Mouse (Mus musculus): ENCODE results near the gene Rufy4. TPM values are rescaled to one million over a fixed set of nuclear protein-coding genes. Genes with fewer than 3 reads are reported as not detected.

The Rufy4 gene
- total RNA-seq, 4 experiments from 2014 or later = 0.52 to 1.8 (median 1.3) TPM

DNA sequence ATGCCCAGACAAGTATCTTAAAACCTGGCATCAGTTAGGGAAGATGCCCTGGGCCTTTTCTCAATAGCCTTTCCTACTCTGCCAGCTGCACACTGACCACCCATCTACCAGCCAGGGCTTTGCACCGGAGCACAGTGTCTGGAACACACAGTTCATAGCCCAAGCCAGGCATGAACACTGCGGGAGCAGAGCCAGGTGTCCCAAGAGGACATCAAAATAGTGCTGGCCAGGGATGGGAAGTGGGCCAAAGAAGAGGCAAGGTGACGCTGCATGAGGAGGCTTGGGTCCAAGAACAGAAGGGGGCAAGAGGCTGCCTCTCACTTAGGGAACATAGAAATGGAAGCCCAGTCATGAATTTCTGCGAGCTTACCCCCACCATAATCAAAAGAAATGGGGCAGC, 19.7 kb upstream of the Rufy4 start:
- peak; percentile 71 for DNase-seq (ENCODE audit: low spot score)

GRCm38 (mm10) chr1:74106214-74106613, 19.1 kb upstream of the Rufy4 start:
- no peak for DNase-seq (ENCODE audit: low spot score)

DNA sequence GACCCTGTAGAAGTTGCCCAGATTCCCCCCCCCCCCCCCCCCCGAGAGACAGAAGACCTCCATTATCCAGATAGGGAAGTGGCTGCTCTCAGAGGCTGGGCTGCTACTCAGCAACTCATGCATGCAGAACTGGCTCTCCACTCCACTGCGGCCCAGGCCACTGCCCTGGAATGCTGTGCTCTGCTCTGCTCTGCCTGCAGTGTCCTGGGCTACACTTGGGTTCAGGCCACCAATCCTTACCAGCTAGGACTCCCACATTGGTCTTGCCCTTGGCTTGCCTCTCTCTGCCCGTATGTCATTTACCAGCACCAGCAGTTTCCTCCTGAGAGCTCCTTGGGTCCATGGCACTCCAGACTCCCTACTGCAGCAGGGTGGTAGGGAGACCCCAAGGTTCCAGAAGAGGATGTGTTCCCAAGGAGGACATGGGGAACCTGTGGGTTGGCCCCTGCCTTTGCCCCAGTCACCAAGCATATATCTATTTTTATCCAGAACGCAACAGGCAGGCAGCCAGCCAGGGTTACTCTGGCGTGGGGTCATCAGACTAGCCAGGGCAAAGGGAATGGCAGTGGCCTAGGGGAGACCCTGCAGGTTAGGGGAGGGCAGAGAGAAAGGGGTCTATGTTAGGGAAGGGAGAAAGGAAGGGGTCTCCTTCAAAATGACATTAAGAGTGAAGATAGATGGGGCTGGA, 17.3 kb upstream of the Rufy4 start:
- no peak for DNase-seq (ENCODE audit: low spot score)

DNA sequence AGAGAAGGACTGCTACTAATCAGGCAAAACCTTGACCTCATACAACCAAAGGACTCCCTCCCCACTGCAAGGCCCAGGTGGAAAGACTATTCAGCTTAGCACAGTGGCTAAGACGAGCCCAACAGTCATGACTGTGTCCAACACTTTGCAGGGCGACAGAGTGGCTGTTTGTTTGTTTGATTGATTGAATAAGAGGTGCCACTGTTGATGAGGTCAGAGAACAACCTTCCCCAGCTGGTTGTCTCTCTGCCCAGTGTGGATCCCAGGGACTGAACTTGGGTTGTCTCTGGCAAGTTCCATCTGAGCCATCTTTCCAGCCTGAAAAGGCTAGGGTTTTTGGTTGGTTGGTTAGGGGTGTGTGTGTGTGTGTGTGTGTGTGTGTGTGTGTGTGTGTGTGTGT, 15.7 kb upstream of the Rufy4 start:
- no peak for DNase-seq (ENCODE audit: low spot score)

DNA sequence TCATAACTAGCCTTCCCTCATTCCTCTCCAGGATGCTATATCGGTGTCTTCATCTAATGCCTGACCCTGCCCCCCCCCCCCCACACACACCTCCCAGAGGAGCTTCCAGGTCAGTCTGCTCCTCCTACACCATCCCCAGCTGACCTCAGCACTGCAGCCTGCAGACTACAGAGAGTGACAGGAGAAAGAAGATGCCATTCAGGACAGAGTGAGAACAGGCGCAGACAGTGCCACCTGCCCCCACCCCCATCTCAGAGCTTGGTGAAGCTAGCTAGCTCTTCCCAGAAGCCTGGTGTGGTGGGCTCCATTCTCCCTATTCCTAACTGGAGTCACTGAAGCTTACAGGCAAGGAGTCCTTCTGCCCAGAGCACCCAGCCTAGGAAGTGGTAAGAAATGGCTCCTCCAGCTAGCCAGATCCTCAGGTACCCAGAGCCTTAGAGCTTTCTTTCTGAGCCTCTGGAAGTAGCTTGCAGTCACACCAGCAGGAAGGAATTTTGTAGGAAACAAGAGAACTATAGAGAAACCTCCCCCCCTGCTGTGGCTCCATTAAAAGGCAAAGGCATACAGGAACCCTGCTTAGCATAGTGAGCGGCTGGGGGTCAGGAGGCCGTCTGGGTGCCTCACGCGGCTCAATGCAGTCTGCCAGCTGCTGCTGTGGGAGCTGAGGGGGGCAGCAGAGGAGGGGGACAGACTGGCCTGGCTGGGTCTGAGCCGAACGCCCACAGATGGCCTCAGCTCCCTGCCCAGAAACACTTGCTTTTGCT, 14.2 kb upstream of the Rufy4 start:
- no peak for DNase-seq (ENCODE audit: low spot score)

DNA sequence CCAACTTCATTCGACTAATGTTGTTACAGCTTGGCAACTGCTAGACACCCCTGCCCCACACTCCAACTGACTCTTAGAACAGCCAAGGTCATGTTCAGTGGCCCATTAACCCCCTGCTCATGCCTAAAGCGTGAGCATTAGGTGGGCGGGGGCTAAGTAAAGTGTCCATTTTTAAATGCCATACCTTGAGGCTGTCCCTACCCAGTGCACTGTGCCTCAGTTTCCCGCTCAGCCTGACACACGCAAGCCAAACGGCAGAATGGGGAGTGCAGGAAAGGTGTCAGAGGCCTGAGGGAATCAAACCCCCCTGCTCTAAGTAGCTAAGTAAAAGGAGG, 13.7 kb upstream of the Rufy4 start:
- DNase-seq (ENCODE audit: low spot score) = no peak

- DNase-seq (ENCODE audit: low spot score) = no peak
Measured at GRCm38 (mm10) chr1:74113071-74113470, 12.3 kb upstream of the Rufy4 start.

- DNase-seq (ENCODE audit: low spot score) = peak; percentile 48
Measured at GRCm38 (mm10) chr1:74117876-74118275, 7.5 kb upstream of the Rufy4 start.

- no peak for DNase-seq (ENCODE audit: low spot score)
Measured at GRCm38 (mm10) chr1:74119115-74119514, 6.2 kb upstream of the Rufy4 start.

DNA sequence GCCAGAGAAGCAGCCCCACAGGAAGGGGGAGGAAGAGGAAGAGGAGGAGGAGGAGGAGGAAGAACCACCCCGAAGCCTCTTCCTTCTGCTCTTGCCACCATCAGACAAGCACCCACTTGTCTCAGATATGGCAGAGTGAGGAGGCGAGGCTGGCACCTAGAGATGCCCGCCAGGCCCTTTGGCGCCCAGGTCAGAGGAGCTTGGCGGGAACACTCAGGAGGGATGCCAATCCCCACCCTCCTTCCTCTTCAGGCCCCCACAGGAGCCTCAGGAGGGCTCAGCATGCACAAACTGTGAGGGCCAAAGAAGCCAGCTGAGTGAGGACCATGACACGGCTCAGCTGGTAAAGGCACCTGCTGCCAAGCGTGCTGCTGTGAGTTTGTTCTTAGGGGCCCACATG, 4.2 kb upstream of the Rufy4 start:
- no peak for DNase-seq (ENCODE audit: low spot score)

- peak; percentile 38 for DNase-seq (ENCODE audit: low spot score)
Measured at GRCm38 (mm10) chr1:74121821-74122576, 3.3 kb upstream of the Rufy4 start.

- no peak for DNase-seq (ENCODE audit: low spot score)
Measured at GRCm38 (mm10) chr1:74123215-74123614, 2.1 kb upstream of the Rufy4 start.

DNA sequence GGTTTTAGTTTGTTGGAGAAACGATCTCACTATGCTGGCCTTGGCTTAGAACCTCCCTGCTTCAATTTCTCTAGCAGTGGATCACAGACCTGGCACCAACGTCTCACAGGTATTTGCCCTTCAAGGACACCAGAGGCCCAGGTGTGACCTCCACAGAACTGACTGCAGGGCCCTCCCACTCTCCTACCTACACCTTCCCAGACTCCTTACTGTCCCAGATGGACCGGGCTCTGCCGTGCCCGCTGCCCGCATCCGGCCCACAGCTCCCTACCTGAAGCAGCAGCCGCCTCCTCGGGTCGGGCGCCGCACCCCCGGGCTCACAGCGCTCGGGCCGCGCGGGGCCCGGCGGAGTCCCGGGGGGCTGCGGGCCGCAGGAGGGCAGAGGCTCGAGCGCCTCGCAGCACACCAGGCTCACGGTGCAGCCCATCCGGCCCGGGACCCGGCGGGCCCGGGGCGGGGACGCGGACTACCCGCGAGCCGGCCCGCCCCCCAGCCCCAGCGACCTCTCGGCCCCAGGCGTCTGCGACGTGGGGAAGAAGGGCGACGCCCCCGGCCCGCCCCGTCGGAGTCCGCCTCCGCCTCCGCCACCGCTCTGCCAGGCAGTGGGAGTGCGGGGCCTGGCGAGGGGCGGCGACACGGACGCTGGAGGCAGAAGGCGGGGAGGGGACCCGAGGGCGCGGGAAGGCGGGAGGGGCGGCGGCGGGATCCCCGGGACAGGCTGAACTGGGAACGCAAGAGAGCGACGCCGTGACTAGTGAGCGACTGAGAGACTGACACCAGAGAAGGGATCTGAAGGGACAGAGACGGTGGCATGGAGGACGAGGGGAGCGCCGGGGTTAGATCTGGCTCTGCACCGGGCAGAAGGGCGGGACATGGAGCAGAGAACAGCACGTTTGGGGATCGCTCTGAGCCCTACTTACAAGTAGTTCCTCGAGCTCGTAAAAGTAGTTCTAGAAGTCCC, 1.0 kb upstream of the Rufy4 start, which contains the start of gene Tns1:
Gene Tns1, minus strand, starts transcription at position 429 of the 961 bp plus-strand sequence.
- DNase-seq (ENCODE audit: low spot score) = no peak

DNA sequence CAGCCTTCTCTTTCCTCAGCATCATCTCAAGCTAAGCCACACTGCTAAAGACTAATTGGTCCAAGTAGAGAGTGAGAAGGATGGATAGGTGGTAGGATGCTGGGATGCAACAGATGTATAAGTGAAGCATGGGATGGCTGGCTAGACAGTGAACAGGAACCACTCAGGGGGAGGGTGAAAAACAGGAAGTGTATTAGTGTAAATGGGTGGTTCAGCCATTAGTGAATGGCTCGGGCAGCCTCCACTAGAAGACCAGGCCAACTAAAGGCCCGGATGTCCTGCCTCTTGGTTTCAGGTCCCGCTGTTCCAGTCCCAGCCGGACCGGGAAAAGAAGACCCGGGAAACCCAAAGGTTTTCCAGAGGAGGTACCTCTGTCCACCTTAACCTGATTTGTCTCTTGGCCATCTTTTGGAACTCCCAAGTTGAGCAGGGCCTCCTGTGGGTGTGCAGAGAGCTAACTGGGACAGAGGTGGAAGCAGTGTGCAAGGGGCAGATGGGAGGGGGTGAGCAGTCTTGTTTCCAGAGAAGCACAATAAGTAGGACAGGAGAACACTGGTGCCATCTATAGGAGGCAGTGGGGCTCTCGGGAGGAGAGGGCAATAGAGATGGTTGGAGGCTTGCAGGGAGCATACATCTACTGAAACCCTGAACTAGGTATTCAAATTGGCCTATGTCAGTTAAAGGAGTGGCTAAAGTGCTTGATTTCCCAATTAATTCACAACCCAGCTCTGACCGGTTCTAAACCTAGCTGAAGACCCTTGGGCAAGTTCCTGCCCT, 5.7 kb downstream of the Rufy4 start:
- DNase-seq (ENCODE audit: low spot score) = no peak

GRCm38 (mm10) chr1:74132011-74132410, 6.7 kb downstream of the Rufy4 start:
- no peak for DNase-seq (ENCODE audit: low spot score)

GRCm38 (mm10) chr1:74133954-74134353, 8.6 kb downstream of the Rufy4 start:
- DNase-seq (ENCODE audit: low spot score) = peak; percentile 36

DNA sequence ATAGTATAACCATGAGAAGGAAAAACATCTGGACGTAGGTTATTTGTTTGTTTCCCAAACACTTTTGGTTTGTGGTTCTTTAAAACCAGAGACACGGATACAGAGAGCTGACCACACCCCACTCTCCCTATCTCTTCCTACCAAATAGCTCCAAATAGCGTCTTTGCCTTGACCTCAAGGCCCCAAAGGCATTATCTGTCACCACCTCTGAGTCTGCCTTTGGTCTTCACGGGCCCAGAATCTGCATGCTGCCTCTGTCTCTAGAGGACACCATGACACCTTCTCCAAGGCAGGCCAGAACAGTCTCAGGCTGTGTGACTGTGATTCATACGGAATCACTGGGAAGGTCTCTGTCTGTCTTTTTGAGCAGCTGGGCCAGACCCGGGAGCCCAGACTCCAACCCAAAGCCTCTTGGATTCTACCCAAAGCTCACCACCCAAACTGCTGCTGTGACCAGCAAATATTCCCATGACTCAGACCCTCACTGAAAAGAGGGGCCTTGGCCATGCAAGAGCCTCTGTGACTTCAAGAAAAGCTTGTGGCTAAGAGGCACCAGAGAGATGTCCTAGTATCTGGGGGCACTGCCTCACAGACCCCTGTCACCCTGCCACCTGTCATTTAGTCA, 10.1 kb downstream of the Rufy4 start:
- DNase-seq (ENCODE audit: low spot score) = no peak

DNA sequence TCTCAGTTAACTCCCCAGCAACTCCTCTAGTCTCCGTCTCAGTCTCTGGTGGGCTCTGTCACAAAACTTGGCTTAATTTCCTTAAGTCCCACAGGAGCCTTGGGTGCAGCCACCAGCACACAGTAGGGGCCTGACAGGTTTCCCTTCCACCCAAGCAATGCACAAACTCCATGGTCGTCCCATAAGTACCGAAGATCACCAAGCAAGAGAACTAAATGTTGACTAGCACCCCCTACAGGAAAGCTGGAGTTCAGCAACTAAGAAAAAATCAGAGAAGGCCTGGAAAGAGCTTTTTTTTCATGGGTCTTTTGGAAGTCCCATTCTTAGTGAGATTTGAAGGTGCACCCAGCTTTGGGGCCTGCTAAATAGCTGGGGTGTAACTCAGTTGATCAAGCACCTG, 14.1 kb downstream of the Rufy4 start:
- DNase-seq (ENCODE audit: low spot score) = no peak

GRCm38 (mm10) chr1:74141781-74142180, 16.4 kb downstream of the Rufy4 start:
- no peak for DNase-seq (ENCODE audit: low spot score)

Data from heart, adult 8-10 months (tissue).